Mouse (Mus musculus) gonadal fat pad, adult 2 months (tissue): ENCODE measurements around the gene Usp22. TPM values are rescaled to one million over a fixed set of nuclear protein-coding genes. Genes with fewer than 3 reads are reported as not detected.
"Not testable (repeated sequence)": the region's sequence is repeated elsewhere in the genome, so short reads cannot be mapped to it uniquely, and the experiment has no call there.

Source experiments
- DNase-seq: peaks from one replicate; pipeline ENCODE4 v3.0.0-alpha.2; 2012; ENCODE audit warnings: low read depth
- polyA plus RNA-seq: library from polyadenylated mRNA; depleted of rRNA; stranded (reverse); fragments of >200 nt; gene quantifications from 2 replicates; pipeline ENCODE4 v1.2.3, GENCODE M21; 2012

Usp22 gene
- polyA plus RNA-seq, 1 experiment, result 44.6 TPM

GRCm38 (mm10) chr11:61190776-61191175, 15.9 kb upstream of the Usp22 start:
- DNase-seq, result no peak

- DNase-seq, result no peak
These were observed 9.0 kb upstream of the Usp22 start for GRCm38 (mm10) chr11:61183820-61184219.

GRCm38 (mm10) chr11:61181624-61182023, 6.8 kb upstream of the Usp22 start:
- DNase-seq, result no peak

GRCm38 (mm10) chr11:61180361-61180760, 5.5 kb upstream of the Usp22 start:
- no peak for DNase-seq

GRCm38 (mm10) chr11:61176321-61176720, 1.5 kb upstream of the Usp22 start:
- DNase-seq, result no peak

- DNase-seq, result no peak
These were observed 923 bp upstream of the Usp22 start for GRCm38 (mm10) chr11:61175778-61176177.

GRCm38 (mm10) chr11:61174291-61174820, 499 bp downstream of the Usp22 start:
- no peak for DNase-seq

- not testable (repeated sequence) for DNase-seq
These were observed 1.4 kb downstream of the Usp22 start for GRCm38 (mm10) chr11:61173477-61173876.

- no peak for DNase-seq
These were observed 4.7 kb downstream of the Usp22 start for GRCm38 (mm10) chr11:61170184-61170583.

- no peak for DNase-seq
These were observed 10.0 kb downstream of the Usp22 start for GRCm38 (mm10) chr11:61164881-61165280.

- DNase-seq, result no peak
These were observed 10.5 kb downstream of the Usp22 start for GRCm38 (mm10) chr11:61164366-61164765.

GRCm38 (mm10) chr11:61163341-61163740, 11.5 kb downstream of the Usp22 start:
- DNase-seq, result no peak

- DNase-seq, result no peak
These were observed 12.1 kb downstream of the Usp22 start for GRCm38 (mm10) chr11:61162776-61163175.

GRCm38 (mm10) chr11:61161121-61161520, 13.7 kb downstream of the Usp22 start:
- no peak for DNase-seq

GRCm38 (mm10) chr11:61159796-61160732, 14.8 kb downstream of the Usp22 start:
- no peak for DNase-seq

GRCm38 (mm10) chr11:61158141-61158540, 16.7 kb downstream of the Usp22 start:
- no peak for DNase-seq

- no peak for DNase-seq
These were observed 19.1 kb downstream of the Usp22 start for GRCm38 (mm10) chr11:61155727-61156126.

GRCm38 (mm10) chr11:61150233-61151001, 24.4 kb downstream of the Usp22 start:
- DNase-seq, result no peak

- DNase-seq, result no peak
These were observed 27.6 kb downstream of the Usp22 start for GRCm38 (mm10) chr11:61147300-61147683.

GRCm38 (mm10) chr11:61146645-61147299, 28.1 kb downstream of the Usp22 start:
- no peak for DNase-seq

GRCm38 (mm10) chr11:61145551-61145950, 29.3 kb downstream of the Usp22 start:
- no peak for DNase-seq
